In the genomic region with DNA sequence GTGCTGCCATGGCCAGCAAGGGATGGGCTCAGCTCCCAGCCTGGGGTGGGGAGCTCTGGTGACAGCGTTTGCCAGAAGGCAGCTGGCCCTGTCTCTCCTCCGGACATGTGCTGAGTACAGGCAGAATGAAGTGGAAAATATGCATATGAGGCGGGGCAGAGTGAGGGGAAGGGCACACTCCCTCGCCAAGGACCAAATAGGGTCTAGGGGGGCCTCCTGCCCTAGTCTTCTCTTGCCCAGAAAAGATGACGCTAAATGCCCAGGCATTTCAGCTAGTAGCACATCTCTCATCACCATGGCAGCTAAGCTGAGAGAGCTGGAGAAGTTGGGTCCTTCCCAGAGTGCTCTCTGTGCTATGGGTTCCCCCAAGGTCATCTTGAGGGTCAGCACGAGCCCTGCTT, we compare ENCODE assay signal across 8 mouse cellular contexts. TPM values are rescaled to one million over a fixed set of nuclear protein-coding genes. Genes with fewer than 3 reads are reported as not detected.
A peak's percentile ranks its signal among the peaks of the same experiment; 100 is the strongest.
DNase-seq lines count a peak whose midpoint lies in the region; ATAC-seq and TF ChIP-seq lines count a peak whose summit lies in the region.

No protein-coding gene starts in this region.

- H3K27ac ChIP-seq in cortical plate, adult 2 months (ENCODE audit: insufficient read depth, low read length): 0 out of 2 replicates have a peak overlapping the region, but pooled peaks have one; percentile 1
- H3K27ac ChIP-seq in heart, embryonic 16.5 days (ENCODE audit: low read length): peak overlapping the region; percentile 94
- H3K27ac ChIP-seq in midbrain, embryonic 16.5 days (ENCODE audit: low read length): no peak overlapping the region

- H3K4me1 ChIP-seq in cortical plate, adult 2 months (ENCODE audit: control insufficient read depth, insufficient read depth, low read length): peaks cover 9% of the 10 kb centered on the region
- H3K4me1 ChIP-seq in heart, embryonic 16.5 days (ENCODE audit: control insufficient read depth, insufficient read depth, low read length): peaks cover 28% of the 10 kb centered on the region
- H3K4me1 ChIP-seq in midbrain, embryonic 16.5 days (ENCODE audit: control insufficient read depth, insufficient read depth, low read length): peaks cover 5% of the 10 kb centered on the region; the same call in 1 of the 2 replicates

- H3K4me2 ChIP-seq in heart, embryonic 16.5 days (ENCODE audit: low read depth, low read length): no peak overlapping the region
- no peak overlapping the region for H3K4me2 ChIP-seq in midbrain, embryonic 16.5 days (ENCODE audit: low read length)

- 25% methylated on average over 6 of the region's 6 CpGs for WGBS in heart, embryonic 16.5 days
- 36% methylated on average over 6 of the region's 6 CpGs for whole genome bisulfite sequencing in midbrain, embryonic 16.5 days

- no peaks in the 10 kb centered on the region for H3K36me3 ChIP-seq in C2C12 (ENCODE audit: control insufficient read depth, insufficient read depth)
- H3K36me3 ChIP-seq in heart, embryonic 16.5 days (ENCODE audit: control insufficient read depth, insufficient read depth): no peaks in the 10 kb centered on the region
- no peaks in the 10 kb centered on the region for H3K36me3 ChIP-seq in midbrain, embryonic 16.5 days (ENCODE audit: control insufficient read depth, insufficient read depth, low read length)

- H3K9me3 ChIP-seq in heart, embryonic 16.5 days (replicated peaks; ENCODE audit: control insufficient read depth, low read length): no peaks in the 10 kb centered on the region
- no peaks in the 10 kb centered on the region for H3K9me3 ChIP-seq in midbrain, embryonic 16.5 days (replicated peaks; ENCODE audit: control insufficient read depth, low read length, poor library complexity, severe bottlenecking)

- TF ChIP-seq CTCF in C2C12 (IDR thresholded peaks at IDR 0.05; ENCODE audit: control insufficient read depth, insufficient read depth, insufficient read length): no peak
- no peak for TF ChIP-seq CTCF in cortical plate, adult 2 months (IDR thresholded peaks at IDR 0.05; ENCODE audit: extremely low read depth, insufficient read depth, low read length)

- H3K79me2 ChIP-seq in C2C12 (ENCODE audit: control insufficient read depth, insufficient read depth): no peaks in the 10 kb centered on the region

- H3K9ac ChIP-seq in heart, embryonic 16.5 days (ENCODE audit: low read length): peak overlapping the region; percentile 30
- no peak overlapping the region for H3K9ac ChIP-seq in midbrain, embryonic 16.5 days (ENCODE audit: low read depth, low read length)

- no peak for TF ChIP-seq POLR2A in cortical plate, adult 2 months (IDR thresholded peaks at IDR 0.05; ENCODE audit: extremely low read depth, insufficient read depth, low read length)

- no peaks in the 10 kb centered on the region for H3K27me3 ChIP-seq in C2C12 (ENCODE audit: control insufficient read depth, insufficient read depth, insufficient read length)
- no peaks in the 10 kb centered on the region for H3K27me3 ChIP-seq in heart, embryonic 16.5 days (ENCODE audit: control insufficient read depth, insufficient read depth, low read length)
- H3K27me3 ChIP-seq in midbrain, embryonic 16.5 days (ENCODE audit: control insufficient read depth, insufficient read depth, low read depth, low read length): no peaks in the 10 kb centered on the region

- no peaks in the 10 kb centered on the region for H3K79me3 ChIP-seq in C2C12 (ENCODE audit: low read depth)

- no peak overlapping the region for H3K4me3 ChIP-seq in C2C12 (ENCODE audit: insufficient read depth, poor library complexity, severe bottlenecking)
- H3K4me3 ChIP-seq in cortical plate, adult 2 months (ENCODE audit: insufficient read depth, low read length): no peak overlapping the region
- no peak overlapping the region for H3K4me3 ChIP-seq in heart, embryonic 16.5 days (ENCODE audit: low read length)
- H3K4me3 ChIP-seq in midbrain, embryonic 16.5 days (ENCODE audit: low read depth, low read length): no peak overlapping the region

- ATAC-seq in heart, embryonic 16.5 days (replicated peaks; ENCODE audit: extremely low read depth, insufficient read depth, low FRiP score): peak; percentile 85
- ATAC-seq in midbrain, embryonic 16.5 days: peak; percentile 77

- peak; percentile 65 to 75 for DNase-seq in adrenal gland, adult (ENCODE audit: inconsistent age in 2 of 2, low spot score in 1 of 2)
- DNase-seq in adrenal gland, postnatal 4 days (ENCODE audit: low spot score in 2 of 2): no peak
- DNase-seq in layer of hippocampus, adult 9-11 months: peak; percentile 76
- DNase-seq in spleen, adult 12 weeks (ENCODE audit: low spot score): no peak

- H3ac ChIP-seq in C2C12 (ENCODE audit: control insufficient read depth, insufficient read length, low read depth): no peak overlapping the region

TF ChIP-seq in C2C12, 6 proteins besides CTCF, POLR2A, EP300 and RAD21:
- peak; percentile 67 for TF ChIP-seq MYOD1 (IDR thresholded peaks at IDR 0.05; ENCODE audit: control insufficient read depth, insufficient read length, low read depth)
- no peak for TF ChIP-seq FOSL1 (IDR thresholded peaks at IDR 0.05; ENCODE audit: insufficient read depth, low read length, poor library complexity, severe bottlenecking)

RNA-seq across cellular contexts. Expression of gene G0s2, which starts 44.1 kb away (rescaled TPM):
- total RNA-seq in adrenal gland, postnatal 4 days (2021): 10 to 100 TPM; 68.2 to 71.5 TPM
- polyA plus RNA-seq in C2C12 (2012; fragmentation: generic; extraction: Trizol): 66.1 TPM
- polyA plus RNA-seq in cortical plate, adult 2 months (2012; rRNA removed): 20.8 and 22.6 TPM in 2 replicates
- polyA plus RNA-seq in heart, embryonic 16.5 days (2015; fragmentation: Nextera tagmentation; extraction: Ambion mirVana): 118 and 147 TPM in 2 replicates
- 5.1 and 6.9 TPM in 2 replicates for polyA plus RNA-seq in midbrain, embryonic 16.5 days (2015; fragmentation: Nextera tagmentation; extraction: Ambion mirVana)

RNA-seq across cellular contexts. Expression of gene Camk1g, which starts 52.9 kb away (rescaled TPM):
- 1 to 10 TPM; 1.8 to 3.6 TPM for total RNA-seq in adrenal gland, postnatal 4 days (2021)
- 1.2 TPM for polyA plus RNA-seq in C2C12 (2012; fragmentation: generic; extraction: Trizol)
- 34.4 and 34.5 TPM in 2 replicates for polyA plus RNA-seq in cortical plate, adult 2 months (2012; rRNA removed)
- polyA plus RNA-seq in heart, embryonic 16.5 days (2015; fragmentation: Nextera tagmentation; extraction: Ambion mirVana): 13.6 and 16.6 TPM in 2 replicates
- 53.5 and 54.1 TPM in 2 replicates for polyA plus RNA-seq in midbrain, embryonic 16.5 days (2015; fragmentation: Nextera tagmentation; extraction: Ambion mirVana)

RNA-seq across cellular contexts. Expression of gene Hsd11b1, which starts 53.3 kb away (rescaled TPM):
- total RNA-seq in adrenal gland, postnatal 4 days (2021): 10 to 100 TPM in 1 of 2 experiments, 1 to 10 TPM in 1; 7.0 to 40.0 TPM
- polyA plus RNA-seq in C2C12 (2012; fragmentation: generic; extraction: Trizol): 0.12 TPM
- 39.5 and 44.8 TPM in 2 replicates for polyA plus RNA-seq in cortical plate, adult 2 months (2012; rRNA removed)
- 3.7 and 9.5 TPM in 2 replicates for polyA plus RNA-seq in heart, embryonic 16.5 days (2015; fragmentation: Nextera tagmentation; extraction: Ambion mirVana)
- 0.39 and 0.55 TPM in 2 replicates for polyA plus RNA-seq in midbrain, embryonic 16.5 days (2015; fragmentation: Nextera tagmentation; extraction: Ambion mirVana)

Comparison
In these comparisons a context has a peak if more than half of its experiments do, and no peak if none do; other contexts are left out.
1. DNase-seq: peak in adrenal gland, adult (2 of 2) and layer of hippocampus, adult 9-11 months (single experiment); none in adrenal gland, postnatal 4 days (0 of 2) and spleen, adult 12 weeks (single experiment).